Mouse (Mus musculus) lung, postnatal 14 days (tissue): ENCODE results near the gene Raly.
"Not testable (repeated sequence)": the region's sequence is repeated elsewhere in the genome, so short reads cannot be mapped to it uniquely, and the experiment has no call there.

Experiments
- DNase-seq: peaks from one replicate; pipeline ENCODE4 v3.0.0; 2021

Raly gene

GRCm38 (mm10) chr2:154863672-154864071 is 72.8 kb downstream of the Raly start:
- DNase-seq = no peak

- DNase-seq = no peak
Measured at GRCm38 (mm10) chr2:154865696-154866095, 74.8 kb downstream of the Raly start.

DNA sequence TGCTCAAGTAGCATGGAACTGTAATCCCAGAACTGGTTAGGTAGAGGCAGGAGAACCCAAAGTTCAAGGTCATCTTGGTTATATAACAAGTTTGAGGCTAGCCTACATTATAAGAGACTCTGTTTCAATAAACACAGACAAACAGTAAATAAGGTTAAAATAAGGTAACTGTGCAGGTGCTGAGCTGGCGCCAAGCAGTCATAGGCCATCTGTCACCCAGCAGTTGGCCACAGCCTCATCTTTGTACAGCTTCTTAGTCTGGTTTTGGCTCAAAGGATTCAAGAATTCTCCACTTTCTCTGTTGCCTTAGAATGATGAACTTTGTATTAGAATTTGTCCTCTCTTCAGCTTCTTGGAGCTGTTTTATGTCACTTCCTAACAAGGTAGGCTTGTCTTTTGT is 77.2 kb downstream of the Raly start:
- DNase-seq = no peak

DNA sequence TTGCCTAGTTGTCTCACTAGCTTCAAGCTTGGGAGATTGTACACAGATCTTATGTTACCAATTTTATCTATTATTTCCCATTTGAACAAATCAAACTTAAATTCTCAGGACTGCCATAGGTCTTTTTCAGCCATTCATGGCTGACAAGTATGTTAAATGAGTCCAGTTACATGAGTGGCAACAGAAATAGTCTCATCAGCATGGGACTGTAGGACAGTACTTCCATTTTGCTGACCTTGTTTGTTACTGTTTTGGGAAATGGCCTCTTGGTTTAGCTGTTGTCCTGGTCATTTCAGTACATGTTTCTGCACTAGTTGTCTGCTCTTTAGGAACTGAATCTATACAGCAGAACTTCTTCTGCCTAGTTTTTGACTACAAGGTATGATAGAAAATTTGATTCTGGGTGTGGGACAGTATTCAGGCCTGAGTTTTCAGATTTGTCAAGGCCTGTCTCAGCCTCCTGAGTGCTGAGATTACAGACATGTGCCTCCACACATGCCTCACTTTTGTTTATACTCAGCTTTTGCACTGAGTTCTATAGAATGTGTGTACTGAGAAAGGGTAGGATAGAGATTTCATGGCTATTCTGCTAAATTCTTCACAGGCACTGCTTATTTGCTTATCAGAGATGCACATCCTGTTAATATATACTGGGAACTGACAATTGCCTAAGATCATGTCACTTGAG is 79.2 kb downstream of the Raly start:
- no peak for DNase-seq

- no peak for DNase-seq
Measured at GRCm38 (mm10) chr2:154876621-154877020, 85.7 kb downstream of the Raly start.

DNA sequence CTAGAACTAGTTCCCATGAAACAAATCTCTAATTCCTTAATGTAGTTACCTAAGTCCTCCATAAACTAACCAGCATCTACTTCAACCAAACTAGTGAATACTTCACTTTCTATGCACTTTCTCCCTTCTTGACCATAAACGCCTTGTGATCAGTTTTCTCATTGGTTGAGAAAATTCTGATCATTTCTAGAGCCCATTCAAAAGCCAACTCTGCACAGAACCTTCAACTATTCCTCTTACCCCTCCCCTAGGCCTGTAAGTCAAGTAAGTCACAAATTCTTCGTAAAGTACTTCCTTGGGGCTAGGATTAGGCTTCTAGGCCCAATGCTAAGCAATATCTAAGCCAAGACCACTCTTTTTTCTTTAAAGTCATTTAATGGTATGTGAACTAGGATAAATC is 100.7 kb downstream of the Raly start:
- DNase-seq = no peak

DNA sequence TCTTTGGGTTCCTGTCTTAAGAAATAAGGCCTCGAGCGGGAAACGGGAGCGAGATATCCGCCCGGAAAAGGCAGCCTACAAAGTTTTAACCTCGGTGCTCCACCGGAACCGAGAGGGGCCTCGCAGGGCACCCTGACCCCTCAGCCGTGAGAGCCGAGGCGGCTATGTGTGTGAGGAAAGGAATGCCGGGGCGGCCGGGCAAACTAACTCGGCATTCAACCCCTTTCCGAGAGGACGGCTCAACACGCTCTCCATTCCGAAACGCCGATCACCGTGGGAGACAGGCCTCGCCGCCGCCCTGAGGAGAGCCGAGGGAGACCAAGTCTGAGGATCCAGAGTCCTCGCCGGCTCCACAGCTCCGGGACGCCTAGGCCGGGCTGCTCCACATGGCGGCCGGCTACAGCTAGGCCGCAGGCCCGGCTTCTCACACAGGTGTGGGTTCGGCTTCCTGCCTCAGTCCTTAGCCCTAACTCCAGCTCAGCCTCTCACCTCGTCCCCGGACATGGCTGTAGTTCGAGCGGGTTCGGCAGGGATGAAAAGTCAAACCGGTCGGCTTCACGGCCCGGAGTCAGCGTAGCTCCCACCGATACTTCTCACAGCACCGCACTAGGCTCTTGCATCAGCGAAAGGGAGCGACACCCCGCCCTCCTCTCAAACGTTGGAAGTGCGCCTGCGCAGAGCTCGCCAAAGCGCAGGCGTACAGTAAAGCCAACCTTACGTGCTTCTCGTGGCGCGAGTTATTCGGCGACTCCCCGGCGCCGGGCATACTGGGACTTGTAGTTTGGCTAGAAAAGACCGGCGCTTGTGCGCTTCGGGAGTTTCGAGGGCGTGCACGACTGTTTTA is 101.5 kb downstream of the Raly start, which contains the start of gene Eif2s2:
Eif2s2 (minus strand) TSS at position 735 of the 844 bp plus-strand sequence.
- peak; percentile 95 for DNase-seq

- no peak for DNase-seq
Measured at GRCm38 (mm10) chr2:154893045-154893385, 102.1 kb downstream of the Raly start.

GRCm38 (mm10) chr2:154893548-154893947 is 102.7 kb downstream of the Raly start:
- DNase-seq = no peak

DNA sequence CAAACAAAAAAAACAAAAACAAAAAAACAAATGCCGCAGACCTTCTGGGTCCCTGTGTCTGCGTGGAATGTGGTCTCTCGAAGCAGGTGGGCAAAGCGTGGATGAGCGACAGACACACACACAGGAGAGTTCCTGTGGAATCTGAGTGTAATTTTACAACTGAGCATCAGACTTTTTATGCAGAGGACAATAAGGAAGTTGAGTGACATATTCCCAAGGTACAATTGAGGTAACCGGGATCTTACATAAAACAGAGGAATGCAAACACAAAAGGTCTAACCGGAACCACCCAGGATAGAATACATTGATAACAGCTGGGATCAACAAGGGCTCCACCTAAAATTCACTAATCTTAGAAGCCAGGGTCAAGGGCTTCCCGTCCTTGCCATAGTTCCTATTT is 108.1 kb downstream of the Raly start:
- DNase-seq = not testable (repeated sequence)

GRCm38 (mm10) chr2:154899412-154899811 is 108.5 kb downstream of the Raly start:
- not testable (repeated sequence) for DNase-seq

GRCm38 (mm10) chr2:154902111-154902510 is 111.2 kb downstream of the Raly start:
- no peak for DNase-seq

GRCm38 (mm10) chr2:154905796-154906195 is 114.9 kb downstream of the Raly start:
- no peak for DNase-seq

DNA sequence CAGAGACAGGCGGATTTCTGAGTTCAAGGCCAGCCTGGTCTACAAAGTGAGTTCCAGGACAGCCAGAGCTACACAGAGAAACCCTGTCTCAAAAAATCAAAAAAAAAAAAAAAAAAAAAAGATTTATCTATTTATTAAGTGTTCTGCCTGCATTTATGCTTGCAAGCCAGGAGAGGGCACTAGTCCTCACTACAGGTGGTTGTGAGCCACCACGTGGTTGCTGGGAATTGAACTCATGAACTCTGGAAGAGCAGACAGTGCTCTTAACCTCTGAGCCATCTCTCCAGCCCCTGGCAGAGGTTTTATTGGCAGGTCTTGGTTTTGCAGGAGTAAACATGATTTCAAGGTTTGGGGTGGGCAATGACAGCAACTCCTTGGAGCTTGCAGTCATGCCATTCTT is 117.3 kb downstream of the Raly start:
- DNase-seq = not testable (repeated sequence)

DNA sequence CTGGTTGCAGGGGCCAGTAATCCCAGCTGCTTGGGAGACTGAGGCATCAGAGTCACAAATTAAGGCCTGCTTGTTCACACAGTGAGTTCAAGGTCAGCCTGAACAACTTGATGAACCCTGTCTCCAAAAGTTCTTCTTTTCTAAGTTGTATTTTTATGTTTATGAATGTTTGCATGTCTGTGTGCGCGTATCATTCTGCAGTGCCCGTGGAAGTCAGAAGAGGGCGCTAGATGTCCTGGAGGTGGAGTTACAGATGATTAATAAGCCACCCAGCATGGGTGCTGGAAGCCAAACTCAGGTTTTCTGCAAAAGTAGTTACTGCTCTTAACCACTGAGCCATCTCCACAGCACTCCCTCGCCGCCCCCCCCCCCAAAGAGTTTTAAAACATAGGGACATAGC is 118.9 kb downstream of the Raly start:
- DNase-seq = no peak

- DNase-seq = no peak
Measured at GRCm38 (mm10) chr2:154915922-154916541, 125.1 kb downstream of the Raly start.

- DNase-seq = peak; percentile 32
Measured at GRCm38 (mm10) chr2:154916547-154916946, 125.7 kb downstream of the Raly start.
